Mouse (Mus musculus): ENCODE measurements around the gene Gm49369. TPM values are rescaled to one million over a fixed set of nuclear protein-coding genes. Genes with fewer than 3 reads are reported as not detected.
"Not testable (repeated sequence)": the region's sequence is repeated elsewhere in the genome, so short reads cannot be mapped to it uniquely, and the experiment has no call there.

The Gm49369 gene
- total RNA-seq (2021) (1 to 10 TPM; 2.9 to 6.9 TPM), polyA plus RNA-seq (2012; rRNA removed) (not detected in 2 replicates)
- long read RNA-seq, result 0 reads

GRCm38 (mm10) chr7:142382567-142382966, at the start of gene Gm49369:
Gene Gm49369, minus strand, starts transcription at chr7:142382667.
- no peak for DNase-seq

GRCm38 (mm10) chr7:142431106-142431505, 48.6 kb upstream of the Gm49369 start:
- no peak for DNase-seq

- no peak for DNase-seq
These were observed 47.8 kb upstream of the Gm49369 start for GRCm38 (mm10) chr7:142430160-142430678.

- DNase-seq, result no peak
These were observed 45.7 kb upstream of the Gm49369 start for GRCm38 (mm10) chr7:142428213-142428612.

- no peak for DNase-seq
These were observed 43.3 kb upstream of the Gm49369 start for GRCm38 (mm10) chr7:142425641-142426213.

- no peak for DNase-seq
These were observed 39.4 kb upstream of the Gm49369 start for GRCm38 (mm10) chr7:142421826-142422225.

GRCm38 (mm10) chr7:142419887-142420286, 37.4 kb upstream of the Gm49369 start:
- no peak for DNase-seq

- DNase-seq, result no peak
These were observed 36.2 kb upstream of the Gm49369 start for GRCm38 (mm10) chr7:142418679-142419078.

GRCm38 (mm10) chr7:142418027-142418426, 35.6 kb upstream of the Gm49369 start:
- no peak for DNase-seq

- no peak for DNase-seq
These were observed 33.8 kb upstream of the Gm49369 start for GRCm38 (mm10) chr7:142416225-142416624.

- DNase-seq, result no peak
These were observed 32.8 kb upstream of the Gm49369 start for GRCm38 (mm10) chr7:142415314-142415713.

- no peak for DNase-seq
These were observed 30.8 kb upstream of the Gm49369 start for GRCm38 (mm10) chr7:142413285-142413684.

GRCm38 (mm10) chr7:142409603-142410002, 27.1 kb upstream of the Gm49369 start:
- DNase-seq, result no peak

GRCm38 (mm10) chr7:142408686-142409085, 26.2 kb upstream of the Gm49369 start:
- no peak for DNase-seq

- DNase-seq, result no peak
These were observed 25.5 kb upstream of the Gm49369 start for GRCm38 (mm10) chr7:142407935-142408334.

GRCm38 (mm10) chr7:142405134-142405533, 22.7 kb upstream of the Gm49369 start:
- not testable (repeated sequence) for DNase-seq

- DNase-seq, result no peak
These were observed 21.1 kb upstream of the Gm49369 start for GRCm38 (mm10) chr7:142403591-142403990.

GRCm38 (mm10) chr7:142400750-142401142, 18.3 kb upstream of the Gm49369 start:
- DNase-seq, result no peak

- DNase-seq, result no peak
These were observed 17.8 kb upstream of the Gm49369 start for GRCm38 (mm10) chr7:142400112-142400749.

GRCm38 (mm10) chr7:142399250-142399649, 16.8 kb upstream of the Gm49369 start:
- no peak for DNase-seq

GRCm38 (mm10) chr7:142398052-142398451, 15.6 kb upstream of the Gm49369 start:
- peak; percentile 48 for DNase-seq

GRCm38 (mm10) chr7:142396611-142397010, 14.1 kb upstream of the Gm49369 start:
- no peak for DNase-seq

- DNase-seq, result no peak
These were observed 13.0 kb upstream of the Gm49369 start for GRCm38 (mm10) chr7:142395472-142395871.

All from adrenal gland, adult 2 months (tissue).